19 mouse cellular contexts compared by ENCODE assay signal in genomic region chr7:90261902-90262599, GRCm38 (mm10). TPM values are rescaled to one million over a fixed set of nuclear protein-coding genes. Genes with fewer than 3 reads are reported as not detected.
DNase-seq lines count a peak whose midpoint lies in the region; ATAC-seq and TF ChIP-seq lines count a peak whose summit lies in the region.
"Had no signal": no experiment of that assay in that cellular context is flagged by ENCODE, and none has a peak within 500 bp of the region (broad histone marks: within the 10 kb centered on the region; RNA-seq: fewer than 3 reads in every experiment).

No protein-coding gene starts in this region.

- H3K4me1 ChIP-seq in intestine, embryonic 14.5 days (replicated peaks; ENCODE audit: control insufficient read depth, insufficient read depth, low read length): peaks cover 5% of the 10 kb centered on the region; the same call in 1 of the 2 replicates
- no peaks in the 10 kb centered on the region for H3K4me1 ChIP-seq in intestine, embryonic 15.5 days (replicated peaks)
- 0 out of 2 replicates have a peak, but pooled peaks cover 5% of the 10 kb centered on the region for H3K4me1 ChIP-seq in forebrain, postnatal 0 days (ENCODE audit: insufficient read depth)
- peaks cover 4% of the 10 kb centered on the region for H3K4me1 ChIP-seq in midbrain, embryonic 11.5 days (ENCODE audit: control insufficient read depth, insufficient read depth, low read length)
- peaks cover 5% of the 10 kb centered on the region for H3K4me1 ChIP-seq in neural tube, embryonic 15.5 days
- peaks cover 9% of the 10 kb centered on the region for H3K4me1 ChIP-seq in lung, adult 2 months (ENCODE audit: control insufficient read depth, insufficient read depth, low read length)
- peaks cover 3% of the 10 kb centered on the region; the same call in 1 of the 2 replicates for H3K4me1 ChIP-seq in heart, adult 2 months (ENCODE audit: control insufficient read depth, insufficient read depth, low read length)

- H3K27ac ChIP-seq in intestine, embryonic 14.5 days (ENCODE audit: low read depth): no peak overlapping the region
- H3K27ac ChIP-seq in intestine, embryonic 15.5 days: no peak overlapping the region
- peak overlapping the region; percentile 70 for H3K27ac ChIP-seq in forebrain, postnatal 0 days (ENCODE audit: low read depth, low read length)
- H3K27ac ChIP-seq in midbrain, embryonic 11.5 days (ENCODE audit: low read depth, low read length): peak overlapping the region; percentile 17; the same call in 1 of the 2 replicates
- no peak overlapping the region; the same call in 1 of the 2 replicates for H3K27ac ChIP-seq in neural tube, embryonic 15.5 days (replicated peaks)
- no peak overlapping the region for H3K27ac ChIP-seq in heart, adult 2 months
- H3K27ac ChIP-seq: gastrocnemius, adult 2 months; heart, embryonic 10.5 days had no signal

- no peak for TF ChIP-seq CTCF in forebrain, postnatal 0 days (IDR thresholded peaks at IDR 0.05; ENCODE audit: low read depth)
- no peak for TF ChIP-seq CTCF in lung, adult 2 months (IDR thresholded peaks at IDR 0.05; ENCODE audit: insufficient read depth, low read length)
- TF ChIP-seq CTCF in heart, adult 2 months (IDR thresholded peaks at IDR 0.05): no peak

- H3K9ac ChIP-seq in intestine, embryonic 14.5 days (ENCODE audit: low read length): no peak overlapping the region
- H3K9ac ChIP-seq in intestine, embryonic 15.5 days: no peak overlapping the region
- peak overlapping the region; percentile 31; the same call in 1 of the 2 replicates for H3K9ac ChIP-seq in forebrain, postnatal 0 days
- H3K9ac ChIP-seq in midbrain, embryonic 11.5 days (ENCODE audit: low read length): no peak overlapping the region
- H3K9ac ChIP-seq in neural tube, embryonic 15.5 days (replicated peaks): no peak overlapping the region
- H3K9ac ChIP-seq in heart, adult 2 months (ENCODE audit: low read depth, low read length): no peak overlapping the region

- no peak overlapping the region for H3K4me3 ChIP-seq in intestine, embryonic 14.5 days (ENCODE audit: low read depth, low read length)
- no peak overlapping the region for H3K4me3 ChIP-seq in intestine, embryonic 15.5 days (replicated peaks)
- H3K4me3 ChIP-seq in forebrain, postnatal 0 days (ENCODE audit: low read depth, low read length): peak overlapping the region; percentile 14; the same call in 1 of the 2 replicates
- no peak overlapping the region for H3K4me3 ChIP-seq in midbrain, embryonic 11.5 days (ENCODE audit: low read depth, low read length)
- H3K4me3 ChIP-seq in neural tube, embryonic 15.5 days (replicated peaks): no peak overlapping the region
- H3K4me3 ChIP-seq in lung, adult 2 months (replicated peaks; ENCODE audit: extremely low read depth, low read depth, low read length): no peak overlapping the region
- H3K4me3 ChIP-seq in heart, adult 2 months: no peak overlapping the region
- H3K4me3 ChIP-seq: gastrocnemius, adult 2 months; heart, embryonic 10.5 days; megakaryocyte, embryonic 14.5 days had no signal

- no peak overlapping the region for H3K4me2 ChIP-seq in intestine, embryonic 14.5 days (ENCODE audit: low read length)
- no peak overlapping the region for H3K4me2 ChIP-seq in intestine, embryonic 15.5 days (replicated peaks)
- peak overlapping the region; percentile 38 for H3K4me2 ChIP-seq in forebrain, postnatal 0 days (ENCODE audit: low read depth)
- no peak overlapping the region; the same call in 1 of the 2 replicates for H3K4me2 ChIP-seq in midbrain, embryonic 11.5 days
- peak overlapping the region; percentile 40 for H3K4me2 ChIP-seq in neural tube, embryonic 15.5 days

- DNase-seq in intestine, embryonic 14.5 days (ENCODE audit: low spot score): peak; percentile 43
- DNase-seq in forebrain, postnatal 0 days: peak; percentile 69
- peak; percentile 83 for DNase-seq in midbrain, embryonic 11.5 days (ENCODE audit: low spot score, missing footprints)
- no peak for DNase-seq in lung, adult 2 months
- DNase-seq in heart, adult 2 months: no peak
- DNase-seq in frontal cortex, postnatal 25 days (ENCODE audit: low spot score in 2 of 2): no peak
- DNase-seq: adrenal gland, postnatal 25 days; gastrocnemius, adult 2 months; kidney, adult 9 months; right cerebral cortex, postnatal 14 days; thymus, adult 18-20 months had no signal

- no peak for ATAC-seq in intestine, embryonic 14.5 days (replicated peaks; ENCODE audit: low FRiP score, low TSS enrichment, low read depth)
- ATAC-seq in intestine, embryonic 15.5 days: no peak
- peak; percentile 82 for ATAC-seq in forebrain, postnatal 0 days
- ATAC-seq in midbrain, embryonic 11.5 days (ENCODE audit: low FRiP score): peak; percentile 65
- no peak for ATAC-seq in neural tube, embryonic 15.5 days (ENCODE audit: low FRiP score)

- H3K27me3 ChIP-seq in intestine, embryonic 14.5 days (replicated peaks; ENCODE audit: control insufficient read depth, insufficient read depth, low read length): no peaks in the 10 kb centered on the region
- no peaks in the 10 kb centered on the region for H3K27me3 ChIP-seq in intestine, embryonic 15.5 days (replicated peaks)
- no peaks in the 10 kb centered on the region for H3K27me3 ChIP-seq in forebrain, postnatal 0 days (ENCODE audit: insufficient read depth, low read length)
- no peaks in the 10 kb centered on the region for H3K27me3 ChIP-seq in midbrain, embryonic 11.5 days (ENCODE audit: control insufficient read depth, insufficient read depth, low read length)
- H3K27me3 ChIP-seq in neural tube, embryonic 15.5 days (replicated peaks): no peaks in the 10 kb centered on the region
- no peaks in the 10 kb centered on the region for H3K27me3 ChIP-seq in heart, adult 2 months (ENCODE audit: control insufficient read depth, insufficient read depth, low read length)

- 37% methylated on average over 7 of the region's 7 CpGs for WGBS in intestine, embryonic 14.5 days
- 34% methylated on average over 7 of the region's 7 CpGs for WGBS in intestine, embryonic 15.5 days
- 7% methylated on average over 7 of the region's 7 CpGs for WGBS in forebrain, postnatal 0 days
- WGBS in midbrain, embryonic 11.5 days: 34% methylated on average over 7 of the region's 7 CpGs
- 17% methylated on average over 7 of the region's 7 CpGs for WGBS in neural tube, embryonic 15.5 days
- WGBS in lung, adult 2 months: 48% methylated on average over 7 of the region's 7 CpGs
- WGBS in heart, adult 2 months: 38% methylated on average over 7 of the region's 7 CpGs

- TF ChIP-seq POLR2A in lung, adult 2 months (IDR thresholded peaks at IDR 0.05; ENCODE audit: borderline replicate concordance, extremely low read depth, low read depth, low read length): no peak
- TF ChIP-seq POLR2A in heart, adult 2 months (IDR thresholded peaks at IDR 0.05; ENCODE audit: insufficient read depth, low read depth, low read length): no peak

- no peaks in the 10 kb centered on the region for H3K36me3 ChIP-seq in intestine, embryonic 14.5 days (ENCODE audit: control insufficient read depth, insufficient read depth, low read length)
- H3K36me3 ChIP-seq in intestine, embryonic 15.5 days: no peaks in the 10 kb centered on the region
- no peaks in the 10 kb centered on the region for H3K36me3 ChIP-seq in forebrain, postnatal 0 days (ENCODE audit: insufficient read depth)
- H3K36me3 ChIP-seq in midbrain, embryonic 11.5 days (ENCODE audit: control insufficient read depth, insufficient read depth, low read length): no peaks in the 10 kb centered on the region
- H3K36me3 ChIP-seq in neural tube, embryonic 15.5 days: no peaks in the 10 kb centered on the region
- no peaks in the 10 kb centered on the region for H3K36me3 ChIP-seq in heart, adult 2 months (ENCODE audit: control insufficient read depth, insufficient read depth, low read length)
- H3K36me3 ChIP-seq: heart, embryonic 10.5 days had no signal

- intact Hi-C loops in heart, adult 2 months (cut with DNase I): loop anchor here (10.0 kb wide), 1 partner anchor 757 kb away; no protein-coding TSS in a partner anchor

- TF ChIP-seq EP300 in heart, adult 2 months (IDR thresholded peaks at IDR 0.05; ENCODE audit: insufficient read depth, low read depth, low read length): no peak

- H3K9me3 ChIP-seq in intestine, embryonic 14.5 days (ENCODE audit: control insufficient read depth, low read length): no peaks in the 10 kb centered on the region
- no peaks in the 10 kb centered on the region for H3K9me3 ChIP-seq in intestine, embryonic 15.5 days
- H3K9me3 ChIP-seq in forebrain, postnatal 0 days (ENCODE audit: low read length): no peaks in the 10 kb centered on the region
- no peaks in the 10 kb centered on the region for H3K9me3 ChIP-seq in midbrain, embryonic 11.5 days (ENCODE audit: control insufficient read depth, low read length)
- H3K9me3 ChIP-seq in neural tube, embryonic 15.5 days (replicated peaks): no peaks in the 10 kb centered on the region
- H3K9me3 ChIP-seq: heart, embryonic 10.5 days; megakaryocyte, embryonic 14.5 days had no signal

- no peaks in the 10 kb centered on the region for H3K79me2 ChIP-seq in heart, adult 2 months (replicated peaks; ENCODE audit: control insufficient read depth, insufficient read depth, low read length)

RNA-seq across cellular contexts. Expression of gene Ccdc83, which starts 3.5 kb away (rescaled TPM):
- not detected in 2 replicates for polyA plus RNA-seq in intestine, embryonic 14.5 days (2014; fragmentation: Nextera tagmentation; extraction: Ambion mirVana)
- not detected in 2 replicates for polyA plus RNA-seq in intestine, embryonic 15.5 days (2015; fragmentation: Nextera tagmentation; extraction: Ambion mirVana)
- not detected in 2 replicates for total RNA-seq in forebrain, postnatal 0 days (2014; rRNA removed)
- polyA plus RNA-seq in forebrain, postnatal 0 days (2015; fragmentation: Nextera tagmentation; extraction: Ambion mirVana): not detected in 2 replicates
- 0.11 TPM in 1 of 2 replicates, not detected in the other for polyA plus RNA-seq in midbrain, embryonic 11.5 days (2014; fragmentation: Nextera tagmentation; extraction: Ambion mirVana)
- polyA plus RNA-seq in neural tube, embryonic 15.5 days (2015; fragmentation: Nextera tagmentation; extraction: Ambion mirVana): not detected in 2 replicates
- 0.13 TPM in 1 of 2 replicates, not detected in the other for polyA plus RNA-seq in lung, adult 2 months (2012; rRNA removed)
- not detected for total RNA-seq in heart, adult 2 months (2021)
- polyA plus RNA-seq in heart, adult 2 months (2012; rRNA removed): 0.10 and 0.26 TPM in 2 replicates
- total RNA-seq: adrenal gland, postnatal 25 days; gastrocnemius, adult 2 months; hematopoietic stem cell, adult 5-6 weeks; liver, adult 2 months; neutrophil, adult 5-6 weeks had no signal
- polyA plus RNA-seq: liver, adult 2 months; lung, embryonic 16.5 days had no signal

RNA-seq across cellular contexts. Expression of gene Sytl2, which starts 40.0 kb away (rescaled TPM):
- 8.8 and 9.1 TPM in 2 replicates for polyA plus RNA-seq in intestine, embryonic 14.5 days (2014; fragmentation: Nextera tagmentation; extraction: Ambion mirVana)
- polyA plus RNA-seq in intestine, embryonic 15.5 days (2015; fragmentation: Nextera tagmentation; extraction: Ambion mirVana): 9.4 and 9.9 TPM in 2 replicates
- total RNA-seq in forebrain, postnatal 0 days (2014; rRNA removed): 6.4 and 6.5 TPM in 2 replicates
- polyA plus RNA-seq in forebrain, postnatal 0 days (2015; fragmentation: Nextera tagmentation; extraction: Ambion mirVana): 4.9 and 5.2 TPM in 2 replicates
- 3.8 and 4.7 TPM in 2 replicates for polyA plus RNA-seq in midbrain, embryonic 11.5 days (2014; fragmentation: Nextera tagmentation; extraction: Ambion mirVana)
- 9.8 and 10.1 TPM in 2 replicates for polyA plus RNA-seq in neural tube, embryonic 15.5 days (2015; fragmentation: Nextera tagmentation; extraction: Ambion mirVana)
- polyA plus RNA-seq in lung, adult 2 months (2012; rRNA removed): 7.6 and 14.0 TPM in 2 replicates
- total RNA-seq in heart, adult 2 months (2021): 1 to 10 TPM; 2.1 to 3.8 TPM
- 3.3 and 4.1 TPM in 2 replicates for polyA plus RNA-seq in heart, adult 2 months (2012; rRNA removed)

Comparison
In these comparisons a context has a peak if more than half of its experiments do, and no peak if none do; other contexts are left out.
1. ATAC-seq: peak in forebrain, postnatal 0 days (single experiment) and midbrain, embryonic 11.5 days (single experiment); none in intestine, embryonic 14.5 days (single experiment), intestine, embryonic 15.5 days (single experiment) and neural tube, embryonic 15.5 days (single experiment).
2. DNase-seq: peak in intestine, embryonic 14.5 days (single experiment), forebrain, postnatal 0 days (single experiment) and midbrain, embryonic 11.5 days (single experiment); none in lung, adult 2 months (single experiment), heart, adult 2 months (0 of 2) and frontal cortex, postnatal 25 days (0 of 2).
3. H3K27ac ChIP-seq: peak in forebrain, postnatal 0 days (single experiment) and midbrain, embryonic 11.5 days (single experiment); none in intestine, embryonic 14.5 days (single experiment), intestine, embryonic 15.5 days (single experiment), neural tube, embryonic 15.5 days (single experiment) and heart, adult 2 months (single experiment).
4. H3K4me2 ChIP-seq: peak in forebrain, postnatal 0 days (single experiment) and neural tube, embryonic 15.5 days (single experiment); none in intestine, embryonic 14.5 days (single experiment), intestine, embryonic 15.5 days (single experiment) and midbrain, embryonic 11.5 days (single experiment).